Mouse (Mus musculus) intestine, embryonic 14.5 days (tissue): Measurements from ENCODE around the gene Tcf12. TPM values are rescaled to one million over a fixed set of nuclear protein-coding genes. Genes with fewer than 3 reads are reported as not detected.

ENCODE experiments used
- ATAC-seq: fragments of 200-750 bp; cut with Nextera tagmentation; replicated peaks from 2 replicates; pipeline ENCODE4 v1.8.0; 2017; ENCODE audit warnings: low read depth, moderate number of reproducible peaks, moderate TSS enrichment, moderate library complexity; ENCODE audit not compliant: low FRiP score, low TSS enrichment
- DNase-seq: peaks from one replicate; pipeline ENCODE4 v3.0.0-alpha.2; 2018; ENCODE audit warnings: low spot score
- H3K27ac ChIP-seq: fragments of 300-500 bp; sonication (generic); 2 replicates; pipeline ENCODE4 v1.5.1; 2014; ENCODE audit warnings: low read depth, mild to moderate bottlenecking, control low read depth
- H3K27me3 ChIP-seq: fragments of 300-500 bp; sonication (generic); replicated peaks from 2 replicates; pipeline ENCODE4 v1.6.1; 2014; ENCODE audit warnings: low read length, control low read depth; ENCODE audit not compliant: control insufficient read depth, insufficient read depth
- H3K36me3 ChIP-seq: fragments of 300-500 bp; sonication (generic); 2 replicates; pipeline ENCODE4 v1.6.1; 2014; ENCODE audit warnings: low read length, control low read depth; ENCODE audit not compliant: control insufficient read depth, insufficient read depth
- H3K4me1 ChIP-seq: fragments of 300-500 bp; sonication (generic); replicated peaks from 2 replicates; pipeline ENCODE4 v1.6.1; 2014; ENCODE audit warnings: low read length, control low read depth, mixed read lengths; ENCODE audit not compliant: control insufficient read depth, insufficient read depth
- H3K4me2 ChIP-seq: fragments of 300-500 bp; sonication (generic); 2 replicates; pipeline ENCODE4 v1.6.1; 2014; ENCODE audit warnings: low read length
- H3K4me3 ChIP-seq: fragments of 300-500 bp; sonication (generic); 2 replicates; pipeline ENCODE4 v1.5.1; 2014; ENCODE audit warnings: low read depth, low read length, control low read depth, mixed read lengths
- H3K9ac ChIP-seq: fragments of 300-500 bp; sonication (generic); 2 replicates; pipeline ENCODE4 v1.6.1; 2014; ENCODE audit warnings: mild to moderate bottlenecking, low read length
- H3K9me3 ChIP-seq: fragments of 300-500 bp; sonication (generic); 2 replicates; pipeline ENCODE4 v1.6.1; 2016; ENCODE audit warnings: low read length, control low read depth; ENCODE audit not compliant: control insufficient read depth
- WGBS: fragments of 180-500 bp; shearing (Covaris S2); extraction: QIAGEN DNeasy Blood & Tissue Kit; methylation state at CpG from one replicate; pipeline ENCODE4 v1.1.7; 2014; 5-methylcytosine and 5-hydroxymethylcytosine counted together
- polyA plus RNA-seq: library from polyadenylated mRNA; unstranded; fragments of >200 nt; fragmentation: Nextera tagmentation; extraction: Ambion mirVana; gene quantifications from 2 replicates; pipeline ENCODE4 v1.2.1, GENCODE M21; 2014

Gene Tcf12
- polyA plus RNA-seq, 1 experiment from 2014 or later: 57.5 TPM

GRCm38 (mm10) chr9:72132728-72133088 is 21.0 kb upstream of the Tcf12 start:
- H3K4me1 ChIP-seq: peaks cover 6% of the 10 kb centered on the region; the same call in 1 of the 2 replicates
- H3K4me2 ChIP-seq: peak overlapping the region; percentile 67
- ATAC-seq: no peak; the same call in 1 of the 2 replicates
- peak overlapping the region; percentile 76 for H3K9ac ChIP-seq
- H3K36me3 ChIP-seq: no peaks in the 10 kb centered on the region
- H3K4me3 ChIP-seq: peak overlapping the region; percentile 58
- H3K27me3 ChIP-seq: no peaks in the 10 kb centered on the region
- no peak for DNase-seq
- WGBS: under 1% methylated on average over 29 of the region's 29 CpGs
- peak overlapping the region; percentile 93 for H3K27ac ChIP-seq
- H3K9me3 ChIP-seq: no peaks in the 10 kb centered on the region

- Histone ChIP-seq H3K27ac (no peak overlapping the region), H3K27me3 (no peaks in the 10 kb centered on the region), H3K4me2 (no peak overlapping the region), H3K4me1 (peaks cover 6% of the 10 kb centered on the region; the same call in 1 of the 2 replicates), H3K36me3 (no peaks in the 10 kb centered on the region), H3K4me3 (no peak overlapping the region), H3K9me3 (no peaks in the 10 kb centered on the region), H3K9ac (no peak overlapping the region)
- no peak for DNase-seq
- 89% methylated on average over 4 of the region's 4 CpGs for WGBS
- no peak for ATAC-seq
Observed at GRCm38 (mm10) chr9:72129884-72130283, 18.2 kb upstream of the Tcf12 start.

DNA sequence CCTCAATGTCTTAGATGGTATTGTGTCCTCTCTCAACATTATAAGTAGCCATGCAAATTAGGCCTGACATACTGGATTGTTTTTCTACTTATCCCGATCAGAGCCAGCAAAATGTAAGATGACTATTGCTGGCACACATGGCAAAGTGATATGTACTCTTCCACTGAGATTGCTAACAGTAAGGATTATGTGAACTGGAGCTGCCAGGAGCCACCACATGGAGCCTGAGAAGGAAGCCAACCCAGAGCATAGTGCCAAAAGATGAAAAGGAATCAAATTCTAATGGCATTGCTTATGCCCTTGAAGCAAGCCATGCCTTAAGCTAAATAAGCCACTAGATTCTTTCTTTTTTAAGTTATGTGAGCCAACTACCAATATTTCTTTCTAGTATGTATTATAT is 13.8 kb upstream of the Tcf12 start:
- Histone ChIP-seq H3K9me3 (no peaks in the 10 kb centered on the region), H3K36me3 (no peaks in the 10 kb centered on the region), H3K4me3 (no peak overlapping the region), H3K4me2 (no peak overlapping the region), H3K27ac (no peak overlapping the region), H3K4me1 (no peaks in the 10 kb centered on the region), H3K9ac (no peak overlapping the region), H3K27me3 (no peaks in the 10 kb centered on the region)
- ATAC-seq: no peak
- 78% methylated on average over 1 of the region's 1 CpGs for WGBS
- no peak for DNase-seq

GRCm38 (mm10) chr9:72118490-72118889 is 6.8 kb upstream of the Tcf12 start:
- H3K27ac ChIP-seq: no peak overlapping the region
- no peak for DNase-seq
- no peak overlapping the region for H3K4me2 ChIP-seq
- no peaks in the 10 kb centered on the region for H3K4me1 ChIP-seq
- no peaks in the 10 kb centered on the region for H3K9me3 ChIP-seq
- H3K36me3 ChIP-seq: no peaks in the 10 kb centered on the region
- no peaks in the 10 kb centered on the region for H3K27me3 ChIP-seq
- no peak overlapping the region for H3K4me3 ChIP-seq
- H3K9ac ChIP-seq: no peak overlapping the region
- no peak for ATAC-seq

DNA sequence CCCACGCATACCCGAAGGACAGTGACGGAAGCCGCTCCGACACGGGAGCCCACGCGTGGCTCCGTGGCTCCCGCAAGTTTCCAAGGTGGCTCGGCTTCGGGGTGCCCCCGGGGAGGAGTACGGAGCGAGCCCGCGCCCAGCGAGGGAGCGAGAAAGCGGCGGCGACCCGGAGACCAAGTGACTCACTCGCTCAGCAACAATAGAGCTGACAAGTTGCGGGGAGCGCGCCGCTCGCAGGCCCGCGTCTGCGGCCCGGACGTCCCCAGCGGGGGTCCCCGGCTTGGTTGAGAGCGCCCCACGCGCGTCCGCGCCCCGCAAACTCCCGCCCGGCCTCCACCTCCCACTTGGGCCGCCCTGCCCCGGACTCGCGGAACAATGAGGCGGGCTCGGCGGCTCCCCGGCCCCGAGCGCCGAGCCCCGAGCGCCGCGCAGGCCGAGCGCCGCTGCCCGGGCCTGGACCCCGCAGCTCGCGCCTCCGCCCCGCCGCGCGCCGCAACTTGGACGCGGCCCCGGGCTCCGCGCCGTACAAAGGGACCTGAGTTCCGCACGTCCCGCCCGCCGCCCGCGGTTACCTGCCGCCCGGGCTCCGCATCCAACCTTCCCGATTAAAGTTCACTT is 558 bp downstream of the Tcf12 start:
- H3K9me3 ChIP-seq: no peaks in the 10 kb centered on the region
- peak overlapping the region; percentile 75 for H3K4me2 ChIP-seq
- peak overlapping the region; percentile 100 for H3K9ac ChIP-seq
- H3K4me1 ChIP-seq: peaks cover 6% of the 10 kb centered on the region; the same call in 1 of the 2 replicates
- DNase-seq: peak; percentile 87
- peak overlapping the region; percentile 94 for H3K4me3 ChIP-seq
- H3K27me3 ChIP-seq: no peaks in the 10 kb centered on the region
- peak overlapping the region; percentile 99 for H3K27ac ChIP-seq
- peaks cover 24% of the 10 kb centered on the region for H3K36me3 ChIP-seq
- ATAC-seq: peak; percentile 76
- under 1% methylated on average over 75 of the region's 90 CpGs for WGBS

DNA sequence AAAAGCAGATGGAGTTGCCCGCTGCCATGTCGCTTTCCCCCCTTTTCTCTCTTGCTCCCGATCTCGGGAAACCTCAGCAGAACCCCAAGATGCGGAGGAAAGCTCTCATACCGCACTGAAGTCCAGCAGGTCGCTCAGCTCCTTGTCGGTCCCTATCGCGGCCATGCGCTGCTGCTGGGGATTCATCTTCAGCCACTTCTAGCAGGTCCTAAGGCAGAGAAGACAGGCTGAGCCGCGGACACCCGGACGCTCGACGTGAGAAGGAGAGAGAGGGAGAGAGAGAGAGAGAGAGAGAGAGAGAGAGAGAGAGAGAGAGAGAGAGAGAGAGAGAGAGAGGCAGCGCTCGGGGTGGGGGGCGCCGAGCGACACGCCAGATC is 1.1 kb downstream of the Tcf12 start:
- H3K27me3 ChIP-seq: no peaks in the 10 kb centered on the region
- H3K27ac ChIP-seq: peak overlapping the region; percentile 99
- H3K9ac ChIP-seq: peak overlapping the region; percentile 100
- H3K4me2 ChIP-seq: peak overlapping the region; percentile 75
- WGBS: under 1% methylated on average over 23 of the region's 23 CpGs
- H3K4me3 ChIP-seq: peak overlapping the region; percentile 94
- DNase-seq: peak; percentile 81
- ATAC-seq: peak; percentile 24; the same call in 1 of the 2 replicates
- peaks cover 6% of the 10 kb centered on the region; the same call in 1 of the 2 replicates for H3K4me1 ChIP-seq
- peaks cover 27% of the 10 kb centered on the region for H3K36me3 ChIP-seq
- no peaks in the 10 kb centered on the region for H3K9me3 ChIP-seq

GRCm38 (mm10) chr9:72103471-72103870 is 8.2 kb downstream of the Tcf12 start:
- Histone ChIP-seq H3K36me3 (peaks cover 30% of the 10 kb centered on the region), H3K4me3 (no peak overlapping the region), H3K4me2 (no peak overlapping the region), H3K9ac (no peak overlapping the region), H3K9me3 (no peaks in the 10 kb centered on the region), H3K27me3 (no peaks in the 10 kb centered on the region), H3K27ac (no peak overlapping the region), H3K4me1 (no peaks in the 10 kb centered on the region)
- WGBS: 98% methylated on average over 1 of the region's 1 CpGs
- no peak for DNase-seq
- no peak for ATAC-seq

DNA sequence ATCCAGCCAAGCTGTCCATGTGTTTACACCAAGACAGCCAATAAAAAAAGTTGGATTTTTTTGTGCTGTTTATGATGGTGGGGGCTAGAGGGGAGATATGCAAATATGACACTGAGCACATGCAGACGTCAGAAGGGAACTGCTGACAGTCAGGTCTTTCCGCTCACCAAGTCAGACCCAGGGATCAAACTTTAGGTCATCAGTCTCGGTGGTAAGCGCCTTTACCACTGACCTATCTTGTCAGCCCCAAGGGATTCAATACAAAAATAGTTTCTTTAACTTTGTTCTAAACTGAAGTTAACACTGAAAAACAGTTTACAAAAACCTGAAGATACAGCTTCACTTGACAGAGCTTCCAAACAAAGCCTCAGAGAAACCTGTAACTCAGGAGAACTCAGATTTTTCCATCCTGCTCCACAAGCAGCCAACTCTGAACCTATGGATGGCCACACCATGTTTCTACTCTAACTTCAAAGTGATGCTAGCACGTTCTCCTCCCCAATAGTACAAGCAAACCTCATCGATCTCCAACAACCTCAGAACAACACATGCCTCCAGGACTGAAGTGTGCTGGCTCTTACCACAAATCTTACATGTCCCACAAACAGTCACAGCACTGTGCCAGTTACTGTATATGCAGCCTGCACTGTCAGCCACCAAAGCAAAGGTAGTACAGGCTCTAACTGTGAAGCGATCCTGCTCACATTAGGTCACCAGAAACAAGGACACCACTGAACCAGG is 11.6 kb downstream of the Tcf12 start:
- H3K9me3 ChIP-seq: no peaks in the 10 kb centered on the region
- H3K36me3 ChIP-seq: peaks cover 12% of the 10 kb centered on the region; the same call in 1 of the 2 replicates
- no peak overlapping the region for H3K4me2 ChIP-seq
- no peak for DNase-seq
- no peak overlapping the region for H3K9ac ChIP-seq
- no peak overlapping the region for H3K27ac ChIP-seq
- no peaks in the 10 kb centered on the region for H3K4me1 ChIP-seq
- H3K27me3 ChIP-seq: no peaks in the 10 kb centered on the region
- 69% methylated on average over 7 of the region's 7 CpGs for WGBS
- no peak for ATAC-seq
- H3K4me3 ChIP-seq: no peak overlapping the region
